Mouse (Mus musculus) hindbrain, embryonic 16.5 days (tissue): ENCODE data around the gene Clec2h. TPM values are rescaled to one million over a fixed set of nuclear protein-coding genes. Genes with fewer than 3 reads are reported as not detected.
"Not testable (repeated sequence)": the region's sequence is repeated elsewhere in the genome, so short reads cannot be mapped to it uniquely, and the experiment has no call there.

Experiments
- ATAC-seq: fragments of 200-750 bp; cut with Nextera tagmentation; 2 replicates; pipeline ENCODE4 v1.8.0; 2017; ENCODE audit warnings: moderate TSS enrichment, moderate library complexity
- H3K27ac ChIP-seq: fragments of 300-500 bp; sonication (generic); 2 replicates; pipeline ENCODE4 v1.5.1; 2014; ENCODE audit warnings: low read depth, mild to moderate bottlenecking, control low read depth, low read length, moderate library complexity
- H3K27me3 ChIP-seq: fragments of 300-500 bp; sonication (generic); replicated peaks from 2 replicates; pipeline ENCODE4 v1.6.1; 2014; ENCODE audit warnings: low read length; ENCODE audit not compliant: control insufficient read depth, insufficient read depth
- H3K36me3 ChIP-seq: fragments of 300-500 bp; sonication (generic); 2 replicates; pipeline ENCODE4 v1.6.1; 2014; ENCODE audit warnings: mild to moderate bottlenecking, low read length, moderate library complexity, mixed read lengths; ENCODE audit not compliant: control insufficient read depth, insufficient read depth
- H3K4me1 ChIP-seq: fragments of 300-500 bp; sonication (generic); 2 replicates; pipeline ENCODE4 v1.6.1; 2014; ENCODE audit warnings: low read depth, low read length; ENCODE audit not compliant: control insufficient read depth, insufficient read depth
- H3K4me2 ChIP-seq: fragments of 300-500 bp; sonication (generic); 2 replicates; pipeline ENCODE4 v1.6.1; 2014; ENCODE audit warnings: mild to moderate bottlenecking, low read length, control low read depth, moderate library complexity
- H3K4me3 ChIP-seq: fragments of 300-500 bp; sonication (generic); 2 replicates; pipeline ENCODE4 v1.5.1; 2014; ENCODE audit warnings: mild to moderate bottlenecking, low read length, control low read depth, moderate library complexity
- H3K9ac ChIP-seq: fragments of 300-500 bp; sonication (generic); 2 replicates; pipeline ENCODE4 v1.6.1; 2014; ENCODE audit warnings: low read depth, mild to moderate bottlenecking, control low read depth, low read length, moderate library complexity
- H3K9me3 ChIP-seq: fragments of 300-500 bp; sonication (generic); 2 replicates; pipeline ENCODE4 v1.6.1; 2014; ENCODE audit warnings: mild to moderate bottlenecking, low read length, moderate library complexity; ENCODE audit not compliant: control insufficient read depth
- WGBS: fragments of 180-500 bp; shearing (Covaris S2); extraction: QIAGEN DNeasy Blood & Tissue Kit; methylation state at CpG from one replicate; pipeline ENCODE4 v1.1.7; 2014; 5-methylcytosine and 5-hydroxymethylcytosine counted together
- polyA plus RNA-seq: library from polyadenylated mRNA; unstranded; fragments of >200 nt; fragmentation: Nextera tagmentation; extraction: Ambion mirVana; gene quantifications from 2 replicates; pipeline ENCODE4 v1.2.1, GENCODE M21; 2015

Gene Clec2h
- polyA plus RNA-seq, 1 experiment from 2014 or later = not detected

- Histone ChIP-seq H3K36me3 (no peaks in the 10 kb centered on the region), H3K9me3 (no peaks in the 10 kb centered on the region), H3K27me3 (no peaks in the 10 kb centered on the region), H3K4me2 (no peak overlapping the region), H3K27ac (no peak overlapping the region), H3K4me3 (no peak overlapping the region), H3K4me1 (no peaks in the 10 kb centered on the region), H3K9ac (no peak overlapping the region)
- 79% methylated on average over 2 of the region's 2 CpGs for WGBS
- no peak for ATAC-seq
Observed at GRCm38 (mm10) chr6:128641116-128641716, 21.0 kb upstream of the Clec2h start.

- H3K4me2 ChIP-seq = no peak overlapping the region
- H3K27ac ChIP-seq = no peak overlapping the region
- H3K9ac ChIP-seq = no peak overlapping the region
- H3K9me3 ChIP-seq = no peaks in the 10 kb centered on the region
- H3K36me3 ChIP-seq = no peaks in the 10 kb centered on the region
- ATAC-seq = no peak
- H3K4me1 ChIP-seq = no peaks in the 10 kb centered on the region
- H3K4me3 ChIP-seq = no peak overlapping the region
- 68% methylated on average over 2 of the region's 2 CpGs for WGBS
- H3K27me3 ChIP-seq = no peaks in the 10 kb centered on the region
Observed at GRCm38 (mm10) chr6:128643999-128644398, 18.2 kb upstream of the Clec2h start.

GRCm38 (mm10) chr6:128644694-128645093 is 17.5 kb upstream of the Clec2h start:
- H3K9ac ChIP-seq, H3K36me3 ChIP-seq, H3K4me3 ChIP-seq, H3K9me3 ChIP-seq, H3K4me2 ChIP-seq, H3K27ac ChIP-seq, ATAC-seq, H3K27me3 ChIP-seq, H3K4me1 ChIP-seq: not testable (repeated sequence)
- WGBS = 96% methylated on average over 19 of the region's 20 CpGs

- H3K4me2 ChIP-seq, H3K9me3 ChIP-seq, H3K4me3 ChIP-seq, H3K27me3 ChIP-seq, H3K36me3 ChIP-seq, H3K27ac ChIP-seq, H3K9ac ChIP-seq, H3K4me1 ChIP-seq, ATAC-seq: not testable (repeated sequence)
- WGBS = 94% methylated on average over 12 of the region's 12 CpGs
Observed at GRCm38 (mm10) chr6:128645708-128646107, 16.5 kb upstream of the Clec2h start.

GRCm38 (mm10) chr6:128649681-128650080 is 12.5 kb upstream of the Clec2h start:
- 90% methylated on average over 3 of the region's 3 CpGs for WGBS
- no peaks in the 10 kb centered on the region for H3K9me3 ChIP-seq

GRCm38 (mm10) chr6:128650187-128650586 is 12.0 kb upstream of the Clec2h start:
- Histone ChIP-seq H3K36me3 (no peaks in the 10 kb centered on the region), H3K4me2 (no peak overlapping the region), H3K4me1 (no peaks in the 10 kb centered on the region), H3K9ac (no peak overlapping the region), H3K27ac (no peak overlapping the region), H3K9me3 (no peaks in the 10 kb centered on the region), H3K4me3 (no peak overlapping the region), H3K27me3 (no peaks in the 10 kb centered on the region)
- 92% methylated on average over 1 of the region's 1 CpGs for WGBS
- no peak for ATAC-seq

More at GRCm38 (mm10) chr6:128649681-128650080, 12.5 kb upstream of the Clec2h start:
- Histone ChIP-seq H3K9ac (no peak overlapping the region), H3K27ac (no peak overlapping the region), H3K4me1 (no peaks in the 10 kb centered on the region), H3K4me2 (no peak overlapping the region), H3K27me3 (no peaks in the 10 kb centered on the region), H3K4me3 (no peak overlapping the region), H3K36me3 (no peaks in the 10 kb centered on the region)
- no peak for ATAC-seq

- H3K27ac ChIP-seq = not testable (repeated sequence)
Observed at GRCm38 (mm10) chr6:128650827-128651226, 11.4 kb upstream of the Clec2h start.

GRCm38 (mm10) chr6:128652938-128653337 is 9.2 kb upstream of the Clec2h start:
- 87% methylated on average over 1 of the region's 1 CpGs for WGBS

More at GRCm38 (mm10) chr6:128650827-128651226, 11.4 kb upstream of the Clec2h start:
- not testable (repeated sequence) for H3K4me3 ChIP-seq, H3K4me1 ChIP-seq, H3K9me3 ChIP-seq, ATAC-seq, H3K4me2 ChIP-seq, H3K9ac ChIP-seq, H3K27me3 ChIP-seq, H3K36me3 ChIP-seq
- WGBS = 89% methylated on average over 4 of the region's 7 CpGs

GRCm38 (mm10) chr6:128661249-128661648 is 936 bp upstream of the Clec2h start:
- Histone ChIP-seq H3K9me3 (no peaks in the 10 kb centered on the region), H3K27ac (no peak overlapping the region), H3K9ac (no peak overlapping the region), H3K4me2 (no peak overlapping the region), H3K4me3 (no peak overlapping the region), H3K27me3 (no peaks in the 10 kb centered on the region), H3K4me1 (no peaks in the 10 kb centered on the region), H3K36me3 (no peaks in the 10 kb centered on the region)
- ATAC-seq = no peak
- whole genome bisulfite sequencing = 85% methylated on average over 1 of the region's 1 CpGs

More at GRCm38 (mm10) chr6:128652938-128653337, 9.2 kb upstream of the Clec2h start:
- Histone ChIP-seq H3K9ac (no peak overlapping the region), H3K4me2 (no peak overlapping the region), H3K4me1 (no peaks in the 10 kb centered on the region), H3K9me3 (no peaks in the 10 kb centered on the region), H3K27me3 (no peaks in the 10 kb centered on the region), H3K36me3 (no peaks in the 10 kb centered on the region), H3K27ac (no peak overlapping the region), H3K4me3 (no peak overlapping the region)
- no peak for ATAC-seq
